Mouse (Mus musculus): ENCODE measurements at regions not wholly inside any gene's neighbourhood (a gene's known extent, or its start where the extent isn't known, plus 50 kb on each side); places are given as distances from the start of the nearest gene placed in this dataset.

DNA sequence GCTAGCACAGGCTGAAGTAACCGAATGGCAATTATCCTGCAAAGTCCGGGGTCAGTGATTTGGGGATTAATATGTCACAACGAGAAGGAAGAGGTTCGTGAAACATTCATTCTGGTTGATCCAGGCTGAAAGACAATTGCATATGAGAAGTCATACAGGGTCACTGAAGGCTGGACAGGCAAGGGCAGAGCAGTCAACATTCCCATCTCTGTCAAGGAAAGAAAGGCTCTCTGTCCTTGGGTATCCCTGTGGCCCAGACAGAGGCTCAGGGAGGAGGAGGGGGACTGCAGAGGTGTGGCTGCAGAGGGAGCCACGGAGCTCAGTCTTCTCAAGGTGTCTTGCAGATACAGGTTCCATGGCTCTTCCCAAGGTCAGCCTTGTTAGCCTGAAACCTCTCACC lies 68.4 kb upstream of the Irf2bp2 start:
- Histone ChIP-seq H3K9me3 (ENCODE audit: low read length) (no peaks in the 10 kb centered on the region), H3K36me3 (ENCODE audit: insufficient read depth, low read length) (no peaks in the 10 kb centered on the region)
- TF ChIP-seq CTCF (conservative IDR thresholded peaks at IDR 0.05; ENCODE audit: low read length) (no peak), NANOG (IDR thresholded peaks at IDR 0.05; ENCODE audit: borderline replicate concordance, low read length) (no peak), POU5F1 (IDR thresholded peaks at IDR 0.05; ENCODE audit: borderline replicate concordance, low read length) (no peak)

DNA sequence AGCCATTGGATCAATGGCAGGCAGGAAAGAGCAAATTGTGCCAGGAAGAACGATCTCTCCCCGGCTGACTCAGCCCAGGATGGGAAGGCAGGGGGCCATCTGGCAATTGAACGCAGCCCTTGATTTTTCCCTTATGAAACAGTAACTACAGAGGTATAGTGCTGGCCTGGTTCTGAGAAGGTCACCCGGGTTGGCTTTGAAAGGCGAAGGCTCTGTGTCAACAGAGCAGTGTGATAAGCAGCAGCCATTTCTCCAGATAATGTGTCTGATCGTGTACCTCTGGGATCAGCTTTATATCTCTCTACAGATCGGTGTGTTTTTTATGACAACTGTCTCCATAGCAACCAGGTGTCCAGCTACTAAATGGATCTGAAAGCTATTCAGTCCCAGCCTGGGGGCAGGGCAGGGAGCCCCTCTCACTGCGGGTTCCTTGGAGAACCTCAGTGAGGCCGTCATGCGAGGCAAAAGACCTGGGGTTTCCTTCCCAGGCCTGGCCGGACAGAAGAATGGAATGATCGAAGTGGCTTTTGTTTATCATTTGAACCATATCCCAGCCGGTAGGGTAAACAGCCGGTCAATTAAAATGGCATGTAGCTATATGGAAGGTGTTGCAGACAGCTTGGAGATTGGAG lies 67.8 kb upstream of the Irf2bp2 start:
- Histone ChIP-seq H3K4me1 (replicated peaks; ENCODE audit: low read depth, low read length) (peaks cover 19% of the 10 kb centered on the region), H3K9me3 (ENCODE audit: low read length) (no peaks in the 10 kb centered on the region), H3K36me3 (ENCODE audit: insufficient read depth, low read length) (no peaks in the 10 kb centered on the region), H3K4me3 (replicated peaks; ENCODE audit: low read length) (no peak overlapping the region), H3K27me3 (ENCODE audit: insufficient read depth, low read length) (peaks cover 6% of the 10 kb centered on the region; the same call in 1 of the 2 replicates)
- TF ChIP-seq POU5F1 (IDR thresholded peaks at IDR 0.05; ENCODE audit: borderline replicate concordance, low read length) = no peak
- TF ChIP-seq CTCF (conservative IDR thresholded peaks at IDR 0.05; ENCODE audit: low read length) = no peak
- no peak for TF ChIP-seq NANOG (IDR thresholded peaks at IDR 0.05; ENCODE audit: borderline replicate concordance, low read length)

More for the DNA sequence above, 68.4 kb upstream of the Irf2bp2 start:
- H3K27me3 ChIP-seq (ENCODE audit: insufficient read depth, low read length) = peaks cover 10% of the 10 kb centered on the region; the same call in 1 of the 2 replicates
- peaks cover 24% of the 10 kb centered on the region for H3K4me1 ChIP-seq (replicated peaks; ENCODE audit: low read depth, low read length)
- H3K4me3 ChIP-seq (replicated peaks; ENCODE audit: low read length) = no peak overlapping the region

DNA sequence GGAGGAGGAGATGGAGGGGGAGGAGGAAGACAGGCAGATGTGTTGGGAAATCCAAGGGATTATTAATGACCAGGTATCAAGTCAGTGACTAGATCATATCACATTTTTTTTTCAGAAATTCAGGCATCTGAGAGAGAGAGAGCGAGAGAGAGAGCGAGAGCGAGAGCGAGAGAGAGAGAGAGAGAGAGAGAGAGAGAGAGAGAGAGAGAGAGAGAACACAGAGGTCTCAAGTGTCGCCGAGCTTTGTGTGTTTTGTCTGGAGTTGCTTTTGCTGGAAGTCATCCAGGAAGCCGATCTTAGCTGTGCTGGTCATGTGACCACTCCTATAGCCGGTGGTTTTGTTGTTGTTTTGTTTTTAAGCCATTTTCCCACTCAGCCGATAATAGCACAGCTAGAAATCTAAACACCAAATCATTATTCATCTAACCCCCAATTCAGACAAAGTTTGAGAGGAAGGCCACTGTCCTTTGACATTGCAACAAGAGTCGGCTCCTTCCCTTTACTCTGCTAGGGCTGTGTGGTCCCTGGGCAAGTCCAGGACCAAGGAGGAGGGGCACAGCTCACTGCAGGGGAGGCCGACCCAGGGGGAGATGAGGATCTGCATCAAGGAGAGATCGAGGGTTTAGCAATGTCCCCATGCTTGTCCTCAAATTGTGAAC lies 67.0 kb upstream of the Irf2bp2 start:
- TF ChIP-seq NANOG (IDR thresholded peaks at IDR 0.05; ENCODE audit: borderline replicate concordance, low read length) (no peak), CTCF (conservative IDR thresholded peaks at IDR 0.05; ENCODE audit: low read length) (no peak), POU5F1 (IDR thresholded peaks at IDR 0.05; ENCODE audit: borderline replicate concordance, low read length) (no peak)
- Histone ChIP-seq H3K4me3 (replicated peaks; ENCODE audit: low read length) (no peak overlapping the region), H3K27me3 (ENCODE audit: insufficient read depth, low read length) (peaks cover 5% of the 10 kb centered on the region; the same call in 1 of the 2 replicates), H3K36me3 (ENCODE audit: insufficient read depth, low read length) (no peaks in the 10 kb centered on the region), H3K4me1 (replicated peaks; ENCODE audit: low read depth, low read length) (peaks cover 12% of the 10 kb centered on the region), H3K9me3 (ENCODE audit: low read length) (no peaks in the 10 kb centered on the region)

DNA sequence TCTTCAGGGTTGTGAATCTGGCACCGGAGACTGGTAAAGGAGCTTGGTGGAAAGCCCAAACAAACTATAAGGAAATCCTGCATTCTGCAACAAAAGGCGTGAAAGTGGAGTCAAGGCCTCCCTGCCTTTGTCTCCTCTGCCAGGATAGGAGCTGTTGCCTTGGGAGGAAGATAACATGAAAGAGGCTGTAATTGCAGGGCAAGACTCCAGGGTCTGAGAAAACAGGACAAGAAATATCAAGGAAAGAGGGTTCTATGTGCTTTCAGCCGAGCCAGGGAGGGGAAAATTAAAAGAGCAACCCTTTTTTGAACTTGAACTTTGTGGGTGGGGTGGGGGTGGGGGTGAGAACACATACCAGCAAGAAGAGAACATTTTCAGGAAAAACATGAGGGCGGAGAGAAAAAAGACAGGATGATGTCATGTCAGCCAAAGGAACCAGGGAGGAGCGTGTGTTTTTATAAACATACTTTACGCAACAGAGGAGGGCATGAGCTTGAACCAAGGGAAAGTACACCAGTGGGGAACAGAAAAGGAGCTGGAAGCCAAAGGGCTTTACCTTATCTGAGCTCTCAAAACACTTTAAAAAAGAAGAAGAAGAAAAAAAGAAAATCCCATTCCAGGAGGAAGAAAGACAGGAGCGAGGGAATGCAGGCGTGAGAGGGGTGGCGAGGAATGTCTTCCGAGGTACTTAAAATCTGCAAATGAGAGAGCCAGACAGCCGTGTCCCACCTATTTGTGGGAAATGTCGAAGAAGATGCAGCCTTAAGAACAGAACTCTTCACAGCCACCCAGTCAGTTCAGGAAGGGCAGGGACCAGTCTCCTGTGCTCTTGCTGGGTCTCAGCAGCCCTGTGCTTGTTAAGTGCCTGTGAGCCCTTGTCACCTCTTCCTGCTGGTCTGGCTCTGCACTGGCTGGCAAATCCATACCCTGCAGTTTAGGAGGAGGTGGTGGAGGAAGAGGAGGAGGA lies 66.2 kb upstream of the Irf2bp2 start:
- Histone ChIP-seq H3K36me3 (ENCODE audit: insufficient read depth, low read length) (no peaks in the 10 kb centered on the region), H3K9me3 (ENCODE audit: low read length) (no peaks in the 10 kb centered on the region), H3K27me3 (ENCODE audit: insufficient read depth, low read length) (peaks cover 1% of the 10 kb centered on the region; the same call in 1 of the 2 replicates), H3K4me3 (replicated peaks; ENCODE audit: low read length) (no peak overlapping the region), H3K4me1 (replicated peaks; ENCODE audit: low read depth, low read length) (peaks cover 7% of the 10 kb centered on the region)
- TF ChIP-seq CTCF (conservative IDR thresholded peaks at IDR 0.05; ENCODE audit: low read length) = no peak
- no peak for TF ChIP-seq POU5F1 (IDR thresholded peaks at IDR 0.05; ENCODE audit: borderline replicate concordance, low read length)
- TF ChIP-seq NANOG (IDR thresholded peaks at IDR 0.05; ENCODE audit: borderline replicate concordance, low read length) = no peak

- Histone ChIP-seq H3K9me3 (ENCODE audit: low read length) (no peaks in the 10 kb centered on the region), H3K4me1 (replicated peaks; ENCODE audit: low read depth, low read length) (peaks cover 7% of the 10 kb centered on the region), H3K27me3 (ENCODE audit: insufficient read depth, low read length) (no peaks in the 10 kb centered on the region), H3K36me3 (ENCODE audit: insufficient read depth, low read length) (no peaks in the 10 kb centered on the region), H3K4me3 (replicated peaks; ENCODE audit: low read length) (no peak overlapping the region)
- TF ChIP-seq NANOG (IDR thresholded peaks at IDR 0.05; ENCODE audit: borderline replicate concordance, low read length) = no peak
- TF ChIP-seq POU5F1 (IDR thresholded peaks at IDR 0.05; ENCODE audit: borderline replicate concordance, low read length) = no peak
- no peak for TF ChIP-seq CTCF (conservative IDR thresholded peaks at IDR 0.05; ENCODE audit: low read length)
Measured at GRCm38 (mm10) chr8:126657546-126657945, 63.8 kb upstream of the Irf2bp2 start.

DNA sequence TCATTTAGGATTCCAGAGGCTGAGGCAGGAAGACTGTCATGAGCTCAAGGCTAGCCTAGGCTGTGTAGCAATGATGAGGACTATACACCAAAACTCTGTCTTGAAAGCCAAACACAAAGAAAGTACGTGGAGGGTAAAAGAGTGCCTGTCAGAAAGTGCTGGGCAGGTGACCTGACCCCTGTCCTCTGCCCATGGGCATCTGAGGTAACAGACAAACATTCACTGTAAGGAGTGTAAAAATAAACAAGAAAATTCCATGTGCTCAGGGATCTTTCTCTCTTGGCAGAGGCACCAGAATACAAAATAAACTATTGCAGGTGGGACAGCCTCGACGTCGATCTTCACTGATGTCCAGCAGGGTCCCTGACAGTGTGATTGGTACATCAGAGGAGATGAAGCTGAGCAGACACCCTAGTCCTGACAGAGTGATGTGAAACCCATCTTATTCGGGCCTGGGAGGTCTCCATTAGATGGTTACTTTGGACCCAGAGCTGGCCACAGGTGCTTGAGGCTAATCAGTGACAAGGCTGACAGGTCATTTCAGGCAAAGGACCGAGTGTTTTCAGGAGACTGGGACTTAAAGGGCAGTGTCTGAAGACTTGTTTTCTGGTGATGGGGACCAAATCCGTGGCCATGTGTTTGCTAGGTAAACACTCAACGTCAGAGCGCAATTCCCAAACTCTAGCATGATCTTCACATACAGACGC lies 62.9 kb upstream of the Irf2bp2 start:
- no peak for TF ChIP-seq NANOG (IDR thresholded peaks at IDR 0.05; ENCODE audit: borderline replicate concordance, low read length)
- TF ChIP-seq POU5F1 (IDR thresholded peaks at IDR 0.05; ENCODE audit: borderline replicate concordance, low read length) = no peak
- no peak for TF ChIP-seq CTCF (conservative IDR thresholded peaks at IDR 0.05; ENCODE audit: low read length)
- no peak overlapping the region for H3K4me3 ChIP-seq (replicated peaks; ENCODE audit: low read length)
- no peaks in the 10 kb centered on the region for H3K9me3 ChIP-seq (ENCODE audit: low read length)
- H3K27me3 ChIP-seq (ENCODE audit: insufficient read depth, low read length) = no peaks in the 10 kb centered on the region
- H3K36me3 ChIP-seq (ENCODE audit: insufficient read depth, low read length) = no peaks in the 10 kb centered on the region
- H3K4me1 ChIP-seq (replicated peaks; ENCODE audit: low read depth, low read length) = peaks cover under 1% of the 10 kb centered on the region

- no peaks in the 10 kb centered on the region for H3K4me1 ChIP-seq (replicated peaks; ENCODE audit: low read depth, low read length)
- H3K4me3 ChIP-seq (replicated peaks; ENCODE audit: low read length) = no peak overlapping the region
- no peaks in the 10 kb centered on the region for H3K36me3 ChIP-seq (ENCODE audit: insufficient read depth, low read length)
- no peak for TF ChIP-seq CTCF (conservative IDR thresholded peaks at IDR 0.05; ENCODE audit: low read length)
- TF ChIP-seq POU5F1 (IDR thresholded peaks at IDR 0.05; ENCODE audit: borderline replicate concordance, low read length) = no peak
- TF ChIP-seq NANOG (IDR thresholded peaks at IDR 0.05; ENCODE audit: borderline replicate concordance, low read length) = no peak
- H3K27me3 ChIP-seq (ENCODE audit: insufficient read depth, low read length) = no peaks in the 10 kb centered on the region
- H3K9me3 ChIP-seq (ENCODE audit: low read length) = no peaks in the 10 kb centered on the region
Measured at GRCm38 (mm10) chr8:126655565-126655964, 61.8 kb upstream of the Irf2bp2 start.

All from E14TG2a.4 (cell line).